Mouse (Mus musculus) lung, embryonic 15.5 days (tissue): Measurements from ENCODE around the gene Bloc1s3. TPM values are rescaled to one million over a fixed set of nuclear protein-coding genes. Genes with fewer than 3 reads are reported as not detected.

Experiments
- ATAC-seq: fragments of 200-750 bp; cut with Nextera tagmentation; 2 replicates; pipeline ENCODE4 v1.8.0; 2017; ENCODE audit warnings: moderate number of reproducible peaks, borderline replicate concordance; ENCODE audit not compliant: low FRiP score, low TSS enrichment; ENCODE audit errors: extremely low read depth
- H3K27ac ChIP-seq: fragments of 300-500 bp; sonication (generic); 2 replicates; pipeline ENCODE4 v1.5.1; 2015; ENCODE audit warnings: moderate library complexity, mild to moderate bottlenecking, inconsistent platforms
- H3K27me3 ChIP-seq: fragments of 300-500 bp; sonication (generic); 2 replicates; pipeline ENCODE4 v1.6.1; 2015; ENCODE audit warnings: inconsistent platforms
- H3K36me3 ChIP-seq: fragments of 300-500 bp; sonication (generic); 2 replicates; pipeline ENCODE4 v1.6.1; 2015; ENCODE audit warnings: inconsistent platforms
- H3K4me1 ChIP-seq: fragments of 300-500 bp; sonication (generic); 2 replicates; pipeline ENCODE4 v1.6.1; 2015; ENCODE audit warnings: inconsistent platforms
- H3K4me2 ChIP-seq: fragments of 300-500 bp; sonication (generic); 2 replicates; pipeline ENCODE4 v1.6.1; 2015; ENCODE audit warnings: inconsistent platforms, mild to moderate bottlenecking, moderate library complexity
- H3K4me3 ChIP-seq: fragments of 300-500 bp; sonication (generic); 2 replicates; pipeline ENCODE4 v1.5.1; 2015; ENCODE audit warnings: mild to moderate bottlenecking, inconsistent platforms
- H3K9ac ChIP-seq: fragments of 300-500 bp; sonication (generic); 2 replicates; pipeline ENCODE4 v1.6.1; 2015; ENCODE audit warnings: inconsistent platforms
- H3K9me3 ChIP-seq: fragments of 300-500 bp; sonication (generic); 2 replicates; pipeline ENCODE4 v1.6.1; 2016; ENCODE audit warnings: inconsistent platforms
- WGBS: fragments of 180-500 bp; shearing (Covaris S2); methylation state at CpG from one replicate; pipeline ENCODE4 v1.1.7; 2015; 5-methylcytosine and 5-hydroxymethylcytosine counted together
- polyA plus RNA-seq: library from polyadenylated mRNA; unstranded; fragments of >200 nt; fragmentation: Nextera tagmentation; extraction: Ambion mirVana; gene quantifications from 2 replicates; pipeline ENCODE4 v1.2.1, GENCODE M21; 2015

Gene Bloc1s3
- polyA plus RNA-seq, 1 experiment from 2014 or later = 2.0 TPM

DNA sequence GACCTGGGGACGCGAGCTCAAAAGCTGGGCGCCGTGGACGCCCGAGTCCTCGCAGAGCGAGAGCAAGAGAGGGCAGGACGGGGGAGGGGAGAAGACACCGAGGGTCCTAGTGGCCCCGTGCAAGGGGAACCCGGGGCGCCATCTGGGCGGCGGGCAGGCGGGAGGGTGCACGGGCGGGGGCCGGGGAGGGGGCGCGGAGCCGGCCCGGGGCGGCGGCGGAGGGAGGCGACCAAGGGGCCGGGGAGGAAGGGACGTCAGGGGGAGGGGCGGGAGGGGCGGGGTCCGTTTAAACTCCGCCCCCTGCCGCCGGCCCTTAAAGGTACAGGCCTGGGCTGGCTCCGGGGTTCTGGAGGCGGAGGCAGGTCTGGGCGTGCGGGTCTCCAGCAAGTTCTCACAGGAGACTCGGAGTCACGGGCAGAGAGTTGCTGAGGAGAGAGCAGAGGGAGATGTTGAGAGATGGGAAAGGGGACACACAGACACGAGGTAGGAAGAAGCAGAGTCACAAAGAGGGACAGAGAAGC is 49.5 kb downstream of the Bloc1s3 start, which contains the start of gene Mark4:
Gene Mark4 (minus strand): TSS at position 231 of the 521 bp plus-strand sequence.
- 0% methylated on average over 13 of the region's 42 CpGs for WGBS
- Histone ChIP-seq H3K9me3 (no peaks in the 10 kb centered on the region), H3K9ac (peak within 1 kb of the TSS; percentile 67), H3K4me1 (peaks cover 21% of the 10 kb centered on the region), H3K4me2 (peak within 1 kb of the TSS; percentile 90), H3K4me3 (peak within 1 kb of the TSS; percentile 90), H3K27me3 (no peaks in the 10 kb centered on the region), H3K36me3 (0 out of 2 replicates have a peak, but pooled peaks cover 2% of the 10 kb centered on the region), H3K27ac (peak within 1 kb of the TSS; percentile 72)
- peak; percentile 88 for ATAC-seq

GRCm38 (mm10) chr7:19458072-19458486 is 50.1 kb downstream of the Bloc1s3 start:
- Histone ChIP-seq H3K27ac (peak overlapping the region; percentile 72), H3K9me3 (no peaks in the 10 kb centered on the region), H3K36me3 (0 out of 2 replicates have a peak, but pooled peaks cover 7% of the 10 kb centered on the region), H3K27me3 (no peaks in the 10 kb centered on the region), H3K4me1 (peaks cover 21% of the 10 kb centered on the region), H3K9ac (peak overlapping the region; percentile 67), H3K4me2 (peak overlapping the region; percentile 90), H3K4me3 (peak overlapping the region; percentile 90)
- under 1% methylated on average over 26 of the region's 31 CpGs for WGBS
- ATAC-seq = peak; percentile 78

GRCm38 (mm10) chr7:19457414-19458071 is 50.6 kb downstream of the Bloc1s3 start:
- no peak for ATAC-seq
- peaks cover 21% of the 10 kb centered on the region for H3K4me1 ChIP-seq
- peak overlapping the region; percentile 90 for H3K4me2 ChIP-seq
- peak overlapping the region; percentile 90 for H3K4me3 ChIP-seq
- 4% methylated on average over 14 of the region's 14 CpGs for WGBS
- H3K27me3 ChIP-seq = no peaks in the 10 kb centered on the region
- 0 out of 2 replicates have a peak, but pooled peaks cover 7% of the 10 kb centered on the region for H3K36me3 ChIP-seq
- H3K9ac ChIP-seq = peak overlapping the region; percentile 67
- H3K27ac ChIP-seq = peak overlapping the region; percentile 72; the same call in 1 of the 2 replicates
- H3K9me3 ChIP-seq = no peaks in the 10 kb centered on the region

DNA sequence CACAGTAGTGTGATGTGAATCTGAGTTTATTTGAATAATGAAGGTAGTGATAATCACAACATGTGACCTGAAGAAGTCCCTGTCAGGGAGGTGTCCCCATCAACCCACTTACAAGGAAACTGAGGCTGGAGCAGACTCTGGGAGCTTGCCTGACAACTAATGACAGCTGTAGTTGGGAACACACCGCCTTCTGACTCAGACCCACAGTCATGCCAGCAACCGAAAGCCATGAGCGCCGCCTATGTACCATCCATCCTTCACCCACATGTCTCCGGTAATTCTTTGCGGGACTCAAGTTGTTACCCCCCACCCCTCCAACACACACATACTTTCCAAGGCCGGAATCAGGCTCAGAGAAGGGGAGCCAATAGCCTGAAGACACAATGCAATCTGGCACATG is 51.5 kb downstream of the Bloc1s3 start:
- no peak overlapping the region for H3K4me3 ChIP-seq

DNA sequence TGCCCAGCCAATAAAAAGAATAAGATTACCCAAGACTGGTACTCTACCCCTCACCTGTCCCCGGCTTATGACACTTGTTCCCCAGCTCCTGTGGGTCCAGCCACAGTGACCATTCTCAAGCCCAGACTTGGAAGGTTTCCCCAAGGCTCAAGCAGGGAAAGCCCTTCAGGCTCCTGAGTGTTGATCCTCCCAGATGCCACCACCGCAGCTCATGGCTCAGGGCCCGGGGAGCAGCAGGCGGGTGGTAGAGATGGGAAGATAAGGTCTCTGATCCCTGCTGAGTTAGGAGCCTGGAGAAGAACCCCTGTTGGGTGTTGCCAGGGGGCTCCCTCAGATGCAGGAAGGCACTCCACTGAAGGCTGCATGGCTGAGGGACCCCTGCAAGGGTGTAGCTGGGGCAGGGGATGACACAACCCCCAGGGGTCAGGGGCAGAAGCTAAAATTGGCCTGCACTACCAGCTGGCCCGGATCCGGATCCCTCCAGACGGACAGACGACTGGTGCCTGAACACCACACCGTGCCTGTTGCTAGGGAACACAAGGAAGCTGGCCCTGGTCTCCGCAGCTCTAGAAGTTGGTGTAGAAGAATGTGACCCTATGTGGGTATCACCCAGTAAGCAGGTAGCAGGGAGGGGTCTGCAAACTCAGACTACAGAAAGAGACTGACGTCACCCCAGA is 52.2 kb downstream of the Bloc1s3 start:
- no peaks in the 10 kb centered on the region for H3K27me3 ChIP-seq
- WGBS = 68% methylated on average over 11 of the region's 11 CpGs
- no peak for ATAC-seq
- H3K4me3 ChIP-seq = no peak overlapping the region
- no peak overlapping the region for H3K27ac ChIP-seq
- H3K9me3 ChIP-seq = no peaks in the 10 kb centered on the region
- peaks cover 17% of the 10 kb centered on the region for H3K36me3 ChIP-seq
- H3K4me2 ChIP-seq = no peak overlapping the region
- peaks cover 17% of the 10 kb centered on the region for H3K4me1 ChIP-seq
- no peak overlapping the region for H3K9ac ChIP-seq

More for the DNA sequence above, 51.5 kb downstream of the Bloc1s3 start:
- peak overlapping the region; percentile 90 for H3K4me2 ChIP-seq
- no peak overlapping the region for H3K27ac ChIP-seq
- no peaks in the 10 kb centered on the region for H3K9me3 ChIP-seq
- H3K27me3 ChIP-seq = no peaks in the 10 kb centered on the region
- peaks cover 11% of the 10 kb centered on the region for H3K36me3 ChIP-seq
- H3K4me1 ChIP-seq = peaks cover 17% of the 10 kb centered on the region
- 86% methylated on average over 7 of the region's 7 CpGs for WGBS
- H3K9ac ChIP-seq = no peak overlapping the region
- no peak for ATAC-seq

DNA sequence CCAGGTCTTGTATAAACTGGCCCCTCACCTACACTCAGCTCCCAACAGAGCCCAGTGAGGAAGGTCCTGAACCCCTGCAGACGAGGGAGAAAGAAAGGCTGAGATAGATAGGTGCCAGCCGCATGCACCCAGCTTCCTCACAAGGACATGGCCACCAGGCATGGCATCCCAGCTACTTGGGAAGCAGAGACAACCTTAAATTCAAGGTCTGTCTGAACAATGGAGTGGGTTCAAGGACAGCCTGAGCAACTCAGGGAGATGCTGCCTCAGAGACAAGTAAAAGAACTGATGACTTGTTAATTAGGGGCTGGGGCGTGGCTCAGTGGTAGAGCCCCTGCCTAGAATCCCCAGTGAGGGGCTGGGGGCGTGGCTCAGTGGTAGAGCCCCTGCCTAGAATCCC is 53.0 kb downstream of the Bloc1s3 start:
- Histone ChIP-seq H3K27me3 (no peaks in the 10 kb centered on the region), H3K4me1 (peaks cover 17% of the 10 kb centered on the region), H3K27ac (no peak overlapping the region), H3K9me3 (no peaks in the 10 kb centered on the region), H3K36me3 (peaks cover 24% of the 10 kb centered on the region), H3K4me3 (no peak overlapping the region), H3K4me2 (no peak overlapping the region), H3K9ac (no peak overlapping the region)
- no peak for ATAC-seq
- WGBS = 90% methylated on average over 4 of the region's 4 CpGs

Other genes starting within 250 kb of the Bloc1s3 start
- 115 TPM in 2 replicates for gene Vasp, start 236.6 kb downstream of the Bloc1s3 start, polyA plus RNA-seq
- not detected in 2 replicates for gene Ppm1n, start 228.3 kb downstream of the Bloc1s3 start, polyA plus RNA-seq
- 10.6 and 11.4 TPM in 2 replicates for gene Rtn2, start 225.7 kb downstream of the Bloc1s3 start, polyA plus RNA-seq
- 0.24 and 0.26 TPM in 2 replicates for gene Fosb, start 198.3 kb downstream of the Bloc1s3 start, polyA plus RNA-seq
- gene Ercc1, start 163.6 kb downstream of the Bloc1s3 start, polyA plus RNA-seq = 86.4 and 88.6 TPM in 2 replicates
- 20.1 and 21.7 TPM in 2 replicates for gene Cd3eap, start 148.9 kb downstream of the Bloc1s3 start, polyA plus RNA-seq
- gene Ppp1r13l, start 148.6 kb downstream of the Bloc1s3 start, polyA plus RNA-seq = 6.3 and 6.8 TPM in 2 replicates
- 14.4 and 15.7 TPM in 2 replicates for gene Ercc2, start 126.4 kb downstream of the Bloc1s3 start, polyA plus RNA-seq
- gene Klc3, start 104.3 kb downstream of the Bloc1s3 start, polyA plus RNA-seq = 13.3 and 18.4 TPM in 2 replicates
- 52.5 and 53.0 TPM in 2 replicates for gene Ckm, start 103.6 kb downstream of the Bloc1s3 start, polyA plus RNA-seq
- gene Mark4, start 49.5 kb downstream of the Bloc1s3 start, polyA plus RNA-seq = 7.9 TPM in 2 replicates
- gene Exoc3l2, start 45.0 kb downstream of the Bloc1s3 start, polyA plus RNA-seq = 1.4 and 1.7 TPM in 2 replicates
- gene Trappc6a, start within 50 bp of the Bloc1s3 start, polyA plus RNA-seq = 97.8 and 103 TPM in 2 replicates
- 0.20 TPM in 1 of 2 replicates, not detected in the other for gene Nkpd1, start 9.5 kb upstream of the Bloc1s3 start, polyA plus RNA-seq
- 23.8 and 24.8 TPM in 2 replicates for gene Ppp1r37, start 54.7 kb upstream of the Bloc1s3 start, polyA plus RNA-seq
- gene Zfp296, start 68.9 kb upstream of the Bloc1s3 start, polyA plus RNA-seq = 0.50 and 0.54 TPM in 2 replicates
- gene Gemin7, start 69.2 kb upstream of the Bloc1s3 start, polyA plus RNA-seq = 164 and 183 TPM in 2 replicates
- gene Clasrp, start 96.1 kb upstream of the Bloc1s3 start, polyA plus RNA-seq = 46.4 and 51.4 TPM in 2 replicates
- gene Relb, start 121.1 kb upstream of the Bloc1s3 start, polyA plus RNA-seq = 6.8 and 8.8 TPM in 2 replicates
- 81.8 and 86.8 TPM in 2 replicates for gene Clptm1, start 156.7 kb upstream of the Bloc1s3 start, polyA plus RNA-seq
- 4.0 and 9.5 TPM in 2 replicates for gene Apoc2, start 169.6 kb upstream of the Bloc1s3 start, polyA plus RNA-seq
- gene Gm44805, start 173.1 kb upstream of the Bloc1s3 start, polyA plus RNA-seq = not detected in 2 replicates
- 0.42 and 1.3 TPM in 2 replicates for gene Apoc4, start 173.1 kb upstream of the Bloc1s3 start, polyA plus RNA-seq
- gene Apoc1, start 184.3 kb upstream of the Bloc1s3 start, polyA plus RNA-seq = 19.5 and 22.0 TPM in 2 replicates
- 458 and 503 TPM in 2 replicates for gene Apoe, start 190.8 kb upstream of the Bloc1s3 start, polyA plus RNA-seq
- gene Tomm40, start 207.1 kb upstream of the Bloc1s3 start, polyA plus RNA-seq = 149 and 157 TPM in 2 replicates
- gene Nectin2, start 242.1 kb upstream of the Bloc1s3 start, polyA plus RNA-seq = 133 and 140 TPM in 2 replicates